Mouse (Mus musculus): ENCODE results near the gene 2200002D01Rik. TPM values are rescaled to one million over a fixed set of nuclear protein-coding genes. Genes with fewer than 3 reads are reported as not detected.
"Not testable (repeated sequence)": the region's sequence is repeated elsewhere in the genome, so short reads cannot be mapped to it uniquely, and the experiment has no call there.

The 2200002D01Rik gene
- total RNA-seq, 2 experiments from 2014 or later: 0.73 to 3.7 TPM

DNA sequence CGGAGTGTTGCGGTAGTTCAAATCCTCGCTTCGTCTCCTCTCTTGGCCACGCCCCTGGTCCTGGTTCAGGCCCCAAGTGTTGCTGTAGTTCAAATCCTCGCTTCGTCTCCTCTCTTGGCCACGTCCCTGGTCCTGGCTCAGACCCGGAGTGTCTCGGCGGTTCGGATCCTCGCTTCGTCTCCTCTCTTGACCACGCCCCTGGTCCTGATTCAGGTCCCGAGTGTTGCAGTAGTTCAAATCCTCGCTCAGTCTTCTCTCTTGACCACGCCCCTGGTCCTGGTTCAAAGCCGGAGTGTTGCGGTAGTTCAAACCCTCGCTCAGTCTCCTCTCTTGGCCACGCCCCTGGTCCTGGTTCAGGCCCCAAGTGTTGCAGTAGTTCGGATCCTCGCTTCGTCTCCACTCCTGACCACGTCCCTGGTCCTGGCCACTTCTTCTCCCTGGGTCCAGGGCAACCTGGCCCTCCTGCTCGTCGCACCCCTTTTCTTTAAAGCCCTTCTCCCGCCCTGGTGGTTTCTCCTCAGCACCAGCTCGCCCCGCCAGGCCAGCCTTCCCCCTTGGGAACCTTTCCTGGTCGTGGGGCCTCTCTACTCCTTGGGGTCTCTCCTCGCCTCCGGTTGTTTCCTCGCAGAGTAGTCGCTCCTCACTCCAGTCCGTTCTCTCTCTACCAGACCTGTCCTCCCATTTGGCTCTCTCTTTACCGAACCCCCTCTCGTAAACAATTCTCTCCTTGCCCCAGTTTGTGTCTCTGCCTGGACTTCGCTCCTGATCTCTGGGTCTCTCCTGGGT is 35.3 kb downstream of the 2200002D01Rik start:
- DNase-seq (ENCODE audit: low spot score); intact Hi-C loops (cut with DNase I): not testable (repeated sequence)

- no peak for DNase-seq (ENCODE audit: low spot score)
- intact Hi-C loops (cut with DNase I): no loop called here
These were observed 36.0 kb downstream of the 2200002D01Rik start for GRCm38 (mm10) chr7:29212199-29212765.

DNA sequence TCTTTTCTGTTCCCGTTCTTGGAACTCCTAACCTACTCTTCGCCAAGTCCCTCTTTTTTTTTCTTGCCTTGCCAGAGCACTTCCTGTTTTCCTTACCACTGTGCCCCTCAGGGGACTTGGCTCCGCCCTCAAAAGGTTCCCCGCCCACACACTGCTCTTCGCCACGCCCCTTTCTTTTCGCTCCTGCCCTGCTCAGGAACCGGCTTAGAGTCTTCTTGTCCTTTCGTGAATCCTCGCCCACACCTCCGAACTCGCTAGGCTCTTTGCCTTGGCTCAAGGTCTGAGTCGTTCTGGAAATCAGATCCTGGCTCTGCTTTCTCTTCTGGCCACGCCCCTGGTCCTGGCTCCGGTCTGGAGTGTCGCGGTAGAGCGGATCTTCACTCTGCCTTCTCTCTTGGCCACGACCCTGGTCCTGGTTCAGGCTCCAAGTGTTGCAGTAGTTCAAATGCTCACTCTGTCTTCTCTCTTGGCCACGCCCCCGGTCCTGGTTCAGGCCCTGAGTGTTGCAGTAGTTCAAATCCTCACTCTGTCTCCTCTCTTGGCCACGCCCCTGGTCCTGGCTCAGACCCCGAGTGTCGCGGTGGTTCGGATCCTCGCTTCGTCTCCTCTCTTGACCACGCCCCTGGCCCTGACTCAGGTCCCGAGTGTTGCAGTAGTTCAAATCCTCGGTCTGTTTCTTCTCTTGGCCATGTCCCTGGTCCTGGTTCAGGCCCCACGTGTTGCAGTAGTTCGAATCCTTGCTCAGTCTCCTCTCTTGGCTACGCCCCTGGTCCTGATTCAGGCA is 36.7 kb downstream of the 2200002D01Rik start:
- intact Hi-C loops (cut with DNase I): no loop called here
- DNase-seq (ENCODE audit: low spot score): peak; percentile 89

DNA sequence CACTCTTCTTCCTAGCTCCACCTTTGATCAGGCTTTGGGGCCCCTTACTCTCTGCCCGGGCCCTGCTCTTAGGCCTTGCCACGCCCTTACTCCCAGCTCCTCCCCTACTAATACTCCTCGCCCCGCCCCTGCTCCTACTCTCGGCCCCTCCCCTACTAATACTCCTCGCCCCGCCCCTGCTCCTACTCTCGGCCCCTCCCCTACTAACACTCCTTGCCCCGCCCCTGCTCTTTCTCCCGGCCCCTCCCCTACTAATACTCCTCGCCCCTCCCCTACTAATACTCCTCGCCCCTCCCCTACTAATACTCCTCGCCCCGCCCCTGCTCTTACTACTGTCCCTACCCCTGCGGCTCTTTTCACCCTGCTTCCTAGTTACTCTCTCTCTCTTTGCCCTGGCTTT is 37.3 kb downstream of the 2200002D01Rik start:
- DNase-seq (ENCODE audit: low spot score): peak; percentile 16
- intact Hi-C loops (cut with DNase I): not testable (repeated sequence)

DNA sequence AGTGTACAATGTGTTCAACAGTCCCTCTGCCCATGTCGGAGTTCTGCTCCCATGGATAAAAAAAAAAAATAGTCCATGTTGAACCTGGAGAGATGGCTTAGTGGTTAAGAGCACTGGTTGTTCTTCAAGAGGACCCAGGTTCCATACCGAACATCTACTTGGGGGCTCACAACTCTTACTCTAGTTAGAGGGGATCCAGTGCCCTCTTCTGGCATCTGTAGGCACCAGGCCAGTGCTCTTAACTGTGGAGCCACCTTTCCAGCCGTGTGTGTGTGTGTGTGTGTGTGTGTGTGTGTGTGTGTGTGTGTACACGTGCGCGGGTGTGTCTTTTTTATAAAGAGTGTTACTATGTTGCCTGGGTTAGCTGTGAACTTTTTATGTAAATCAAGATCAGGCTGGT is 45.7 kb downstream of the 2200002D01Rik start:
- no peak for DNase-seq (ENCODE audit: low spot score)
- intact Hi-C loops (cut with DNase I): no loop called here

Other genes with a start within 250 kb of the 2200002D01Rik start
- gene Ryr1, start 123.3 kb downstream of the 2200002D01Rik start, total RNA-seq (2021): not detected
- gene Rasgrp4, start 113.6 kb downstream of the 2200002D01Rik start, total RNA-seq (2021): 1 to 10 TPM; 1.4 TPM
- 10 to 100 TPM; 11.2 to 11.4 TPM for gene Fam98c, start 92.2 kb downstream of the 2200002D01Rik start, total RNA-seq (2021)
- gene Ggn, start 78.3 kb downstream of the 2200002D01Rik start, total RNA-seq (2021): under 1 TPM; 0.39 to 0.45 TPM
- gene Spred3, start 78.1 kb downstream of the 2200002D01Rik start, total RNA-seq (2021): under 1 TPM; 0.36 to 0.49 TPM
- 100 to 1,000 TPM; 118 to 125 TPM for gene Psmd8, start 67.8 kb downstream of the 2200002D01Rik start, total RNA-seq (2021)
- under 1 TPM; 0.16 to 0.34 TPM for gene Catsperg1, start 34.4 kb downstream of the 2200002D01Rik start, total RNA-seq (2021)
- gene Kcnk6, start 16.0 kb downstream of the 2200002D01Rik start, total RNA-seq (2021): 1 to 10 TPM; 2.4 to 2.5 TPM
- 10 to 100 TPM; 75.2 to 78.9 TPM for gene Yif1b, start 10.1 kb downstream of the 2200002D01Rik start, total RNA-seq (2021)
- gene Spint2, start 33.4 kb upstream of the 2200002D01Rik start, total RNA-seq (2021): 10 to 100 TPM; 33.5 to 37.1 TPM
- gene Ppp1r14a, start 40.8 kb upstream of the 2200002D01Rik start, total RNA-seq (2021): 1 to 10 TPM; 9.6 to 9.9 TPM
- gene Dpf1, start 55.5 kb upstream of the 2200002D01Rik start, total RNA-seq (2021): under 1 TPM in 1 of 2 experiments, not detected in 1; 0.53 TPM